Mouse (Mus musculus): ENCODE results near the gene Dbi.

- TF ChIP-seq POLR2A (IDR thresholded peaks at IDR 0.05; ENCODE audit: control insufficient read depth, extremely low read depth, insufficient read depth, low read length, poor library complexity) (no peak), CTCF (IDR thresholded peaks at IDR 0.05; ENCODE audit: borderline replicate concordance, control insufficient read depth, extremely low read depth, insufficient read depth, low read length, poor library complexity) (no peak)
Observed at GRCm38 (mm10) chr1:120146994-120147393, 26.1 kb upstream of the Dbi start.

Measured in thymus, adult 2 months (tissue).